Mouse (Mus musculus) intestine, postnatal 0 days (tissue): Measurements from ENCODE around the gene 4930407I10Rik. TPM values are rescaled to one million over a fixed set of nuclear protein-coding genes. Genes with fewer than 3 reads are reported as not detected.

ENCODE experiments used
- ATAC-seq: fragments of 200-750 bp; cut with Nextera tagmentation; 2 replicates; pipeline ENCODE4 v1.8.0; 2017; ENCODE audit warnings: mild to moderate bottlenecking, moderate TSS enrichment, moderate library complexity
- H3K27ac ChIP-seq: fragments of 300-500 bp; sonication (generic); 2 replicates; pipeline ENCODE4 v1.5.1; 2014; ENCODE audit warnings: mild to moderate bottlenecking, low read depth, low read length, moderate library complexity
- H3K27me3 ChIP-seq: fragments of 300-500 bp; sonication (generic); replicated peaks from 2 replicates; pipeline ENCODE4 v1.6.1; 2014; ENCODE audit warnings: low read length, mixed read lengths; ENCODE audit not compliant: control insufficient read depth, insufficient read depth
- H3K36me3 ChIP-seq: fragments of 300-500 bp; sonication (generic); 2 replicates; pipeline ENCODE4 v1.6.1; 2014; ENCODE audit warnings: mild to moderate bottlenecking, moderate library complexity; ENCODE audit not compliant: control insufficient read depth, insufficient read depth
- H3K4me1 ChIP-seq: fragments of 300-500 bp; sonication (generic); replicated peaks from 2 replicates; pipeline ENCODE4 v1.6.1; 2014; ENCODE audit warnings: antibody characterized with exemption, low read length, mixed read lengths; ENCODE audit not compliant: control insufficient read depth, insufficient read depth
- H3K4me2 ChIP-seq: fragments of 300-500 bp; sonication (generic); replicated peaks from 2 replicates; pipeline ENCODE4 v1.6.1; 2014; ENCODE audit warnings: low read depth, mild to moderate bottlenecking, moderate library complexity
- H3K4me3 ChIP-seq: fragments of 300-500 bp; sonication (generic); 2 replicates; pipeline ENCODE4 v1.5.1; 2014; ENCODE audit warnings: low read depth, low read length
- H3K9ac ChIP-seq: fragments of 300-500 bp; sonication (generic); 2 replicates; pipeline ENCODE4 v1.6.1; 2014; ENCODE audit warnings: mild to moderate bottlenecking, low read depth, low read length
- H3K9me3 ChIP-seq: fragments of 300-500 bp; sonication (generic); 2 replicates; pipeline ENCODE4 v1.6.1; 2016; ENCODE audit warnings: mixed run types; ENCODE audit not compliant: control insufficient read depth
- CTCF ChIP-seq: sonication (generic); IDR thresholded peaks from 2 replicates; pipeline ENCODE4 v1.5.1; 2016; ENCODE audit warnings: low read depth, mild to moderate bottlenecking, control low read depth, antibody characterized with exemption, moderate library complexity
- WGBS: fragments of 180-500 bp; shearing (Covaris S2); extraction: QIAGEN DNeasy Blood & Tissue Kit; methylation state at CpG from one replicate; pipeline ENCODE4 v1.1.7; 2014; 5-methylcytosine and 5-hydroxymethylcytosine counted together
- polyA plus RNA-seq: library from polyadenylated mRNA; unstranded; fragments of >200 nt; fragmentation: Nextera tagmentation; extraction: Ambion mirVana; gene quantifications from 2 replicates; pipeline ENCODE4 v1.2.1, GENCODE M21; 2015

The 4930407I10Rik gene
- polyA plus RNA-seq, 1 experiment from 2014 or later = not detected

- Histone ChIP-seq H3K4me2 (no peak overlapping the region), H3K27me3 (peaks cover 79% of the 10 kb centered on the region), H3K9me3 (no peaks in the 10 kb centered on the region), H3K36me3 (no peaks in the 10 kb centered on the region), H3K4me3 (no peak overlapping the region), H3K4me1 (no peaks in the 10 kb centered on the region), H3K27ac (no peak overlapping the region), H3K9ac (no peak overlapping the region)
- no peak for ATAC-seq
- TF ChIP-seq CTCF = peak; percentile 82
- WGBS = 27% methylated on average over 8 of the region's 8 CpGs
These were observed 48.1 kb downstream of the 4930407I10Rik start for GRCm38 (mm10) chr15:82106953-82107555.

Other genes starting within 250 kb of the 4930407I10Rik start
- gene Tob2, start 200.4 kb upstream of the 4930407I10Rik start, polyA plus RNA-seq = 19.8 and 22.1 TPM in 2 replicates
- 75.9 and 79.2 TPM in 2 replicates for gene Phf5a, start 187.2 kb upstream of the 4930407I10Rik start, polyA plus RNA-seq
- gene Aco2, start 186.8 kb upstream of the 4930407I10Rik start, polyA plus RNA-seq = 192 and 209 TPM in 2 replicates
- gene Polr3h, start 132.9 kb upstream of the 4930407I10Rik start, polyA plus RNA-seq = 114 and 123 TPM in 2 replicates
- gene Csdc2, start 122.4 kb upstream of the 4930407I10Rik start, polyA plus RNA-seq = 4.4 and 4.9 TPM in 2 replicates
- 14.5 and 15.8 TPM in 2 replicates for gene Pmm1, start 98.2 kb upstream of the 4930407I10Rik start, polyA plus RNA-seq
- gene 1700029P11Rik, start 78.6 kb upstream of the 4930407I10Rik start, polyA plus RNA-seq = not detected in 2 replicates
- 22.6 and 23.2 TPM in 2 replicates for gene Xrcc6, start 71.3 kb upstream of the 4930407I10Rik start, polyA plus RNA-seq
- 10.0 and 12.1 TPM in 2 replicates for gene Desi1, start 25.3 kb upstream of the 4930407I10Rik start, polyA plus RNA-seq
- 86.1 and 99.0 TPM in 2 replicates for gene Snu13, start 11.6 kb upstream of the 4930407I10Rik start, polyA plus RNA-seq
- not detected in 2 replicates for gene Mei1, start 10.8 kb downstream of the 4930407I10Rik start, polyA plus RNA-seq
- 3.5 and 4.2 TPM in 2 replicates for gene Ccdc134, start 68.8 kb downstream of the 4930407I10Rik start, polyA plus RNA-seq
- gene Srebf2, start 88.0 kb downstream of the 4930407I10Rik start, polyA plus RNA-seq = 68.7 and 69.5 TPM in 2 replicates
- gene Shisa8, start 153.7 kb downstream of the 4930407I10Rik start, polyA plus RNA-seq = not detected in 2 replicates
- gene Tnfrsf13c, start 165.2 kb downstream of the 4930407I10Rik start, polyA plus RNA-seq = 0.10 TPM in 1 of 2 replicates, not detected in the other
- 14.8 and 16.5 TPM in 2 replicates for gene Cenpm, start 185.6 kb downstream of the 4930407I10Rik start, polyA plus RNA-seq
- gene 1500009C09Rik, start 193.2 kb downstream of the 4930407I10Rik start, polyA plus RNA-seq = 0.13 TPM in 1 of 2 replicates, not detected in the other
- gene Sept3, start 215.7 kb downstream of the 4930407I10Rik start, polyA plus RNA-seq = 1.7 and 3.0 TPM in 2 replicates
- not detected in 2 replicates for gene Wbp2nl, start 239.8 kb downstream of the 4930407I10Rik start, polyA plus RNA-seq